Mouse (Mus musculus): ENCODE measurements at regions not wholly inside any gene's neighbourhood (a gene's known extent, or its start where the extent isn't known, plus 50 kb on each side); places are given as distances from the start of the nearest gene placed in this dataset.

DNA sequence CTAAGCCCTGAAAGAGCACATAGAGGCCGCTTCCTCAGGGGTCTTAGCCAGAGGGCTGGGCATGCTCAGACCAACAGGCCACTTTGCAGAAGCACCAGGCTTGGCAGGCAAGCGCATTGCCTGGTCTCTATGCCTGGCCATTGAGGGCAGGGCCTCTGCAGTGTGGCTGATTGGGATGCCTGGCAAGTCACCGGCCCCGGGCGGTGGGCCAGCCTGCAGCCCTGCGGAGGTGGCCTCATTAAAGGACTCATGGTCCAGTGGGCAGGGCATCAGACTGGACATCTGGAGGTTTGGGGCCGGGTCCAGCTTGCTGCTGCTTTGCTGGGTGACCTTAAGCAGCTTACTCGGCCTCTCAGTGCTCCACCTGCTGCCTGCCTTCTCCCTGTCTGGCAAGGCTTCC, 165.3 kb downstream of the Inhbb start:
- TF ChIP-seq CTCF (IDR thresholded peaks at IDR 0.05; ENCODE audit: low read depth), result no peak
- TF ChIP-seq EP300 (IDR thresholded peaks at IDR 0.05; ENCODE audit: low read depth), result no peak

Data from heart, postnatal 0 days (tissue).